Mouse (Mus musculus): ENCODE data around the gene Gm49450. TPM values are rescaled to one million over a fixed set of nuclear protein-coding genes. Genes with fewer than 3 reads are reported as not detected.

Gene Gm49450
- polyA plus RNA-seq, 1 experiment from 2014 or later: not detected

- WGBS: 0% methylated on average over 14 of the region's 14 CpGs
- no peak for ATAC-seq (ENCODE audit: insufficient number of reproducible peaks, insufficient read depth, low FRiP score, low TSS enrichment, low read depth)
- H3K4me2 ChIP-seq: peak overlapping the region; percentile 80
- H3K4me3 ChIP-seq: peak overlapping the region; percentile 84
- peaks cover 32% of the 10 kb centered on the region for H3K36me3 ChIP-seq
- peaks cover 20% of the 10 kb centered on the region for H3K4me1 ChIP-seq
- peak overlapping the region; percentile 90 for H3K9ac ChIP-seq
- no peaks in the 10 kb centered on the region for H3K9me3 ChIP-seq
- peak overlapping the region; percentile 98 for H3K27ac ChIP-seq
- H3K27me3 ChIP-seq: no peaks in the 10 kb centered on the region
Measured at GRCm38 (mm10) chr15:98917091-98917490, 36.3 kb downstream of the Gm49450 start.

DNA sequence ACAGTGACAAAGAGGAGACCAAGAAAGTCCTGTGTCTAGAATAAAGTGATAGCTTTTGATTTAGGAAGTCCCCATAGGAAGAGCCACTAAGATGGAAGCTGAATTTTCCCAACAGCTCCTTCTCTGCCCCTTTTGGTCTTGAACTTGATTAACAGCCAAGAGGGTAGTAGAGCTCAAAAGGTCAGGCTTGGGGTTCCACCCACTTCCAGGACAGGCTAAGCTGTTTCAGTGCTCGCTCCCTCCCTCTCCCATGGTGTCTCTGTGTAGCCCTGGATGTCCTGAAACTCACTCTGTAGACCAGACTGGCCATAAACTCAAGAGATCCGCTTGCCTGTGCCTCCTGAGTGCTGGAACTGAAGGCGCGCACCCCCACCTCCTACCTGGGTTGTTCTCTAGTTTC, 37.3 kb downstream of the Gm49450 start:
- Histone ChIP-seq H3K27ac (no peak overlapping the region), H3K36me3 (peaks cover 43% of the 10 kb centered on the region), H3K4me1 (peaks cover 20% of the 10 kb centered on the region), H3K9me3 (no peaks in the 10 kb centered on the region), H3K4me3 (peak overlapping the region; percentile 84; the same call in 1 of the 2 replicates), H3K9ac (peak overlapping the region; percentile 90), H3K4me2 (peak overlapping the region; percentile 80), H3K27me3 (no peaks in the 10 kb centered on the region)
- no peak for ATAC-seq (ENCODE audit: insufficient number of reproducible peaks, insufficient read depth, low FRiP score, low TSS enrichment, low read depth)
- WGBS: 91% methylated on average over 4 of the region's 4 CpGs

DNA sequence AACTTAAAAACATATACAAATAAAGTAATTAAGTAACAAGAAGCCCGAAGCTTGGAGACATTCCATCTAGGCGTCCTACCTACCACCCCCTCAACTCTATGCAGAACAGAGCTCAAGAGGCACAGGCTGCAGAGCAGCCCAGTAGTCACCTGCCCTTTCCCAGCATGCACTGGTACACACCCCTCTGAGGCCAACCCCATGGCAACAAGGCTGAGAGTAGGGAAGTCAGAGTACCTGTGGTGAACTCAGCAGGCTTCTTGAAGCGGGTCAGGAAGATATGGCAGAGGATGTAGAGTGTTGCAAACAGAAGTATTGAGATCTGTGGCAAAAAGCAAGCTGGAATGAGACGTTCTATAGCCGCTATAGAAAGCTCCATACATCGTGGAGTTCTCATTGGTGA, 38.4 kb downstream of the Gm49450 start:
- no peaks in the 10 kb centered on the region for H3K27me3 ChIP-seq
- ATAC-seq (ENCODE audit: insufficient number of reproducible peaks, insufficient read depth, low FRiP score, low TSS enrichment, low read depth): no peak
- H3K9me3 ChIP-seq: no peaks in the 10 kb centered on the region
- H3K4me3 ChIP-seq: no peak overlapping the region
- H3K27ac ChIP-seq: no peak overlapping the region
- no peak overlapping the region for H3K9ac ChIP-seq
- peaks cover 54% of the 10 kb centered on the region for H3K36me3 ChIP-seq
- no peak overlapping the region for H3K4me2 ChIP-seq
- WGBS: 94% methylated on average over 6 of the region's 6 CpGs
- peaks cover 20% of the 10 kb centered on the region for H3K4me1 ChIP-seq

DNA sequence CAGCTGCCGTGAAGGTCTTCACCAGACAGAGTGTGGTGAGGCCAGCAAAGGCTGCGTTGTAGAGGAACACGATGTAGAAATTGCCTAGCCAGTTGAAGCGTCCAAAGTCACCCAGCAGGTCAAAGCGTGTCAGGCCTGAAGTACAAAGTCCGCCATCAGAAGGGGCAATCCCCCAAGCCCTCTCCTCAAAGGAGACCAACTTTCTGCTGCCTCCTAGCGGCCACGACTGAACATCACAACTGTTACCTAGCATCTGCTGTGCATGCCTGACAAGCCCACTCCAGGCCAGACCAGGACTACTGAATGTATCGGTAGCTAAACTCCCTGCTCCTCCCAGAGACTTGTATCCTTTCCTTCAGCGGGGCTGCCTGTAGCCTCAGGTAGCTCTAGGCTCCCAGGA, 48.7 kb downstream of the Gm49450 start:
- no peak overlapping the region for H3K4me3 ChIP-seq
- WGBS: 27% methylated on average over 10 of the region's 10 CpGs
- H3K4me1 ChIP-seq: no peaks in the 10 kb centered on the region
- H3K9ac ChIP-seq: no peak overlapping the region
- H3K36me3 ChIP-seq: peaks cover 67% of the 10 kb centered on the region
- ATAC-seq (ENCODE audit: insufficient number of reproducible peaks, insufficient read depth, low FRiP score, low TSS enrichment, low read depth): no peak
- H3K27me3 ChIP-seq: peaks cover 11% of the 10 kb centered on the region
- no peaks in the 10 kb centered on the region for H3K9me3 ChIP-seq
- H3K4me2 ChIP-seq: no peak overlapping the region
- no peak overlapping the region for H3K27ac ChIP-seq

- WGBS: 93% methylated on average over 2 of the region's 2 CpGs
- Histone ChIP-seq H3K27me3 (peaks cover 32% of the 10 kb centered on the region), H3K27ac (no peak overlapping the region), H3K4me1 (peaks cover 12% of the 10 kb centered on the region), H3K9me3 (no peaks in the 10 kb centered on the region), H3K9ac (no peak overlapping the region), H3K36me3 (peaks cover 46% of the 10 kb centered on the region), H3K4me2 (no peak overlapping the region), H3K4me3 (no peak overlapping the region)
- ATAC-seq (ENCODE audit: insufficient number of reproducible peaks, insufficient read depth, low FRiP score, low TSS enrichment, low read depth): no peak
Measured at GRCm38 (mm10) chr15:98902600-98902999, 50.8 kb downstream of the Gm49450 start.

DNA sequence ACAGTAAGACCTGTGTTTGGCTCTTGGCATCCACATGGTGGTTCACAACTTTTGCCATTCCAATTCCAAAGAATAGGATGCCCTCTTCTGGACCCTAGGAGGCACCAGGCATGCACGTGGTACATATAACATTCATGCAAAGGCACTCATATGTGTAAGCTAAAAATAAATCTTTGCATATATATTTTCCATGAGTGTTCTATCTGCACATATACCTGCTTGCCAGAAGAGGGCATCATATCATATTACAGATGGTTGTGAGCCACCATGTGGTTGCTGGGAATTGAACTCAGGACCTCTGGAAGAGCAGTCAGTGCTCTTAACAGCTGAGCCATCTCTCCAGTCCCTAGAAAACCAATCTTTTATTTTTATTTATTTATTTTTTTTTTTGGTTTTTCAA, 51.8 kb downstream of the Gm49450 start:
- 67% methylated on average over 1 of the region's 1 CpGs for WGBS
- peaks cover 36% of the 10 kb centered on the region for H3K36me3 ChIP-seq

GRCm38 (mm10) chr15:98897928-98898800, 55.2 kb downstream of the Gm49450 start, which contains the start of gene Dhh:
Dhh (minus strand) TSS chr15:98898540.
- H3K4me1 ChIP-seq: peaks cover 42% of the 10 kb centered on the region

More for the DNA sequence above, 51.8 kb downstream of the Gm49450 start:
- no peak overlapping the region for H3K9ac ChIP-seq
- H3K27me3 ChIP-seq: peaks cover 43% of the 10 kb centered on the region
- H3K9me3 ChIP-seq: no peaks in the 10 kb centered on the region
- no peak overlapping the region for H3K4me3 ChIP-seq
- no peak overlapping the region for H3K27ac ChIP-seq
- H3K4me1 ChIP-seq: peaks cover 14% of the 10 kb centered on the region
- no peak overlapping the region for H3K4me2 ChIP-seq
- ATAC-seq (ENCODE audit: insufficient number of reproducible peaks, insufficient read depth, low FRiP score, low TSS enrichment, low read depth): no peak

GRCm38 (mm10) chr15:98897495-98897894, 55.9 kb downstream of the Gm49450 start:
- no peak for ATAC-seq (ENCODE audit: insufficient number of reproducible peaks, insufficient read depth, low FRiP score, low TSS enrichment, low read depth)
- Histone ChIP-seq H3K9ac (peak overlapping the region; percentile 52; the same call in 1 of the 2 replicates), H3K9me3 (no peaks in the 10 kb centered on the region), H3K36me3 (no peaks in the 10 kb centered on the region), H3K27ac (no peak overlapping the region), H3K27me3 (peaks cover 83% of the 10 kb centered on the region), H3K4me2 (peak overlapping the region; percentile 49), H3K4me3 (peak overlapping the region; percentile 27; the same call in 1 of the 2 replicates), H3K4me1 (peaks cover 42% of the 10 kb centered on the region)
- WGBS: 3% methylated on average over 10 of the region's 10 CpGs

More at GRCm38 (mm10) chr15:98897928-98898800, 55.2 kb downstream of the Gm49450 start, which contains the start of gene Dhh:
- no peaks in the 10 kb centered on the region for H3K9me3 ChIP-seq
- H3K27ac ChIP-seq: no peak within 1 kb of the TSS
- ATAC-seq (ENCODE audit: insufficient number of reproducible peaks, insufficient read depth, low FRiP score, low TSS enrichment, low read depth): no peak
- peaks cover 4% of the 10 kb centered on the region for H3K36me3 ChIP-seq
- peak within 1 kb of the TSS; percentile 27 for H3K4me3 ChIP-seq
- peak within 1 kb of the TSS; percentile 49 for H3K4me2 ChIP-seq
- under 1% methylated on average over 41 of the region's 41 CpGs for whole genome bisulfite sequencing
- peaks cover 76% of the 10 kb centered on the region for H3K27me3 ChIP-seq
- H3K9ac ChIP-seq: peak within 1 kb of the TSS; percentile 52

DNA sequence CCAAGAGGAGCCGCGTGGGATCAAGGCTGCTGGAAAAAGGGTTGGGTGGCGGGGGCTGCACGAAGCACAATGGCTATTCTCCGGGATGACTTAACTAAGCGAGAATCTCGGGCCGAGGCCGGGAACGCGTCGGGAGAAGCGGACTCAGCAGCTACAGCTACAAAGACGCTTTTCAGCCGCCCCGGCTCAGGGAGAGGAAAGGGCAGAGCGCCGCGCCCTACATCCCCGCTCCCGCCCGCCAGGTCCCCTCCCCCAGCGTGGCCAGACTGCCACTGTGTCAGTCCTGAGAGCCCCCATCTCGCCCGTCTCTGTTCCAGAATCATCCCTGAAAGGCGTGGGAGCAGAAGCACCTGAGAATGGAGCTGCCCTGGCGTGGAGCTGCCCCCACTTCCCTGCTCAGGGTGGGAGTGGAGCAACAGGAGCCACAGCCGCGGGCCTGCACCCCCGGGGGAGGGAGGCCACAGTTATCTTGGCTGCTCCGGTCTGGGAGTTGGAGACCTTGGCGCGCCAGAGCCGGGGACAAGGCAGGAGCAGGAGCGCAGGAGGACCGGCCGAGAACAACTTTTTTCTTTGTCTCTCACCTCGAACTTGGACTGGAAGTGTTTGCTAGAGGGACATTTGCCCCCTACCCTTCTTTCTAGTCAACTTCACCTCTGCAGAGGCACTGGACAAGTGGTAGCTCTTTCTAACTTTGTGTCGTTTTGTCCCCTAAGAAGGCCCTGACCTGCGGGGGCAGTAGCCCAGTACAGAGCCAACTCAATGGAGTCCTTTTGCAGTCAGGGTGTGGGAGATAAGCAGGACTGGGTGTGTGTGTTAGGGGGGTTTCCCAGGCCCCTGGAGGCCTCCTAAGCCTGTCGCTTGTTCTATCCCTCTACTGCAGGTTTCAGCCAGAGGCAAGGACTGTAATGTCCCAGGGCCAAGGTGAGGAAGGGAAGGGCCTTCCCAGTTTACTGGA, 57.4 kb downstream of the Gm49450 start:
- 3% methylated on average over 41 of the region's 41 CpGs for WGBS
- no peak for ATAC-seq (ENCODE audit: insufficient number of reproducible peaks, insufficient read depth, low FRiP score, low TSS enrichment, low read depth)
- Histone ChIP-seq H3K36me3 (no peaks in the 10 kb centered on the region), H3K9ac (peak overlapping the region; percentile 53), H3K4me1 (peaks cover 42% of the 10 kb centered on the region), H3K9me3 (no peaks in the 10 kb centered on the region), H3K4me2 (peak overlapping the region; percentile 99), H3K27me3 (peaks cover 98% of the 10 kb centered on the region), H3K4me3 (peak overlapping the region; percentile 33), H3K27ac (no peak overlapping the region)

GRCm38 (mm10) chr15:98894746-98895634, 58.4 kb downstream of the Gm49450 start:
- 3% methylated on average over 38 of the region's 38 CpGs for WGBS
- Histone ChIP-seq H3K4me3 (peak overlapping the region; percentile 56), H3K9me3 (no peaks in the 10 kb centered on the region), H3K4me2 (peak overlapping the region; percentile 99), H3K27ac (no peak overlapping the region), H3K27me3 (peaks cover 90% of the 10 kb centered on the region), H3K9ac (peak overlapping the region; percentile 53), H3K36me3 (no peaks in the 10 kb centered on the region), H3K4me1 (peaks cover 42% of the 10 kb centered on the region)
- no peak for ATAC-seq (ENCODE audit: insufficient number of reproducible peaks, insufficient read depth, low FRiP score, low TSS enrichment, low read depth)

All from embryonic facial prominence, embryonic 13.5 days (tissue).